In genomic region chr11:98075195-98075808, GRCm38 (mm10) we compare ENCODE assay signal across 9 mouse cellular contexts. TPM values are rescaled to one million over a fixed set of nuclear protein-coding genes. Genes with fewer than 3 reads are reported as not detected.
DNase-seq lines count a peak whose midpoint lies in the region; ATAC-seq and TF ChIP-seq lines count a peak whose summit lies in the region.
"Had no signal": no experiment of that assay in that cellular context is flagged by ENCODE, and none has a peak within 500 bp of the region (broad histone marks: within the 10 kb centered on the region; RNA-seq: fewer than 3 reads in every experiment).

No protein-coding gene starts in this region.

- no peaks in the 10 kb centered on the region for H3K36me3 ChIP-seq in forebrain, embryonic 16.5 days (ENCODE audit: control insufficient read depth, insufficient read depth)

- intact Hi-C loops in heart, postnatal 25 days (cut with DNase I) = loop anchor here (1.0 kb wide), 2 partner anchors 44 to 175 kb away; no protein-coding TSS in a partner anchor

- H3K4me3 ChIP-seq in forebrain, embryonic 16.5 days (replicated peaks; ENCODE audit: low read length) = no peak overlapping the region
- no peak overlapping the region for H3K4me3 ChIP-seq in lung, adult 2 months (replicated peaks; ENCODE audit: extremely low read depth, low read depth, low read length)
- no peak overlapping the region for H3K4me3 ChIP-seq in olfactory bulb, adult 2 months (ENCODE audit: insufficient read depth, low read depth, low read length)

- H3K27ac ChIP-seq in forebrain, embryonic 16.5 days (ENCODE audit: low read length) = no peak overlapping the region
- no peak overlapping the region for H3K27ac ChIP-seq in olfactory bulb, adult 2 months (ENCODE audit: insufficient read depth, low read depth, low read length)

- TF ChIP-seq POLR2A in lung, adult 2 months (IDR thresholded peaks at IDR 0.05; ENCODE audit: borderline replicate concordance, extremely low read depth, low read depth, low read length) = no peak
- TF ChIP-seq POLR2A in olfactory bulb, adult 2 months (IDR thresholded peaks at IDR 0.05; ENCODE audit: insufficient read depth, low read depth, low read length) = no peak

- peak; percentile 91 for DNase-seq in ES-CJ7 (ENCODE audit: low read depth, low spot score)
- DNase-seq in cerebellum, adult 11 months = peak; percentile 91
- DNase-seq in heart, postnatal 25 days (ENCODE audit: low spot score) = peak; percentile 61
- peak; percentile 94 for DNase-seq in layer of hippocampus, adult 11-12 months (ENCODE audit: low spot score)
- DNase-seq in lung, adult 2 months = peak; percentile 87
- peak; percentile 60 to 70 for DNase-seq in thymus, adult 18-20 months

- peak; percentile 81 for TF ChIP-seq CTCF in lung, adult 2 months (IDR thresholded peaks at IDR 0.05; ENCODE audit: insufficient read depth, low read length)
- peak; percentile 40 for TF ChIP-seq CTCF in olfactory bulb, adult 2 months (IDR thresholded peaks at IDR 0.05; ENCODE audit: insufficient read depth, low read depth, low read length)

- 0 out of 2 replicates have a peak, but pooled peaks cover 2% of the 10 kb centered on the region for H3K4me1 ChIP-seq in forebrain, embryonic 16.5 days (replicated peaks; ENCODE audit: control insufficient read depth, insufficient read depth, low read length)
- 0 out of 2 replicates have a peak, but pooled peaks cover 2% of the 10 kb centered on the region for H3K4me1 ChIP-seq in lung, adult 2 months (ENCODE audit: control insufficient read depth, insufficient read depth, low read length)
- peaks cover 5% of the 10 kb centered on the region; the same call in 1 of the 2 replicates for H3K4me1 ChIP-seq in olfactory bulb, adult 2 months (ENCODE audit: control insufficient read depth, insufficient read depth, low read length)

- H3K9ac ChIP-seq in forebrain, embryonic 16.5 days (replicated peaks; ENCODE audit: low read depth, low read length) = 0 out of 2 replicates have a peak overlapping the region, but pooled peaks have one; percentile 15

- H3K4me2 ChIP-seq in forebrain, embryonic 16.5 days (ENCODE audit: low read length) = peak overlapping the region; percentile 23; the same call in 1 of the 2 replicates

- ATAC-seq in forebrain, embryonic 16.5 days = peak; percentile 54; the same call in 1 of the 2 replicates

- WGBS in forebrain, embryonic 16.5 days = 23% methylated on average over 13 of the region's 13 CpGs
- WGBS in lung, adult 2 months = 19% methylated on average over 13 of the region's 13 CpGs
- WGBS in olfactory bulb, adult 2 months = 17% methylated on average over 13 of the region's 13 CpGs

- 0 out of 2 replicates have a peak, but pooled peaks cover 3% of the 10 kb centered on the region for H3K27me3 ChIP-seq in forebrain, embryonic 16.5 days (replicated peaks; ENCODE audit: control insufficient read depth, insufficient read depth, low read length)

- no peaks in the 10 kb centered on the region for H3K9me3 ChIP-seq in forebrain, embryonic 16.5 days (ENCODE audit: control insufficient read depth, low read length)

RNA-seq across cellular contexts. Expression of gene Stac2, which starts 22.0 kb away (rescaled TPM):
- polyA plus RNA-seq in forebrain, embryonic 16.5 days (2015; fragmentation: Nextera tagmentation; extraction: Ambion mirVana) = 3.4 and 5.4 TPM in 2 replicates
- under 1 TPM; 0.13 to 0.25 TPM for total RNA-seq in heart, postnatal 25 days (2021)
- 0.88 and 1.2 TPM in 2 replicates for polyA plus RNA-seq in lung, adult 2 months (2012; rRNA removed)
- polyA plus RNA-seq in olfactory bulb, adult 2 months (2012; ENCODE audit: insufficient read depth, insufficient read length, low replicate concordance, missing spikeins) = not detected in 2 replicates
- total RNA-seq: hematopoietic stem cell, adult 5-6 weeks had no signal

RNA-seq across cellular contexts. Expression of gene Rpl19, which starts 48.8 kb away (rescaled TPM):
- 652 and 659 TPM in 2 replicates for polyA plus RNA-seq in forebrain, embryonic 16.5 days (2015; fragmentation: Nextera tagmentation; extraction: Ambion mirVana)
- total RNA-seq in heart, postnatal 25 days (2021) = 100 to 1,000 TPM; 539 to 575 TPM
- polyA plus RNA-seq in lung, adult 2 months (2012; rRNA removed) = 426 and 513 TPM in 2 replicates
- polyA plus RNA-seq in olfactory bulb, adult 2 months (2012; ENCODE audit: insufficient read depth, insufficient read length, low replicate concordance, missing spikeins) = not detected in 2 replicates

RNA-seq across cellular contexts. Expression of gene Cacnb1, which starts 52.5 kb away (rescaled TPM):
- 39.0 and 52.1 TPM in 2 replicates for polyA plus RNA-seq in forebrain, embryonic 16.5 days (2015; fragmentation: Nextera tagmentation; extraction: Ambion mirVana)
- total RNA-seq in heart, postnatal 25 days (2021) = 1 to 10 TPM; 6.0 to 6.8 TPM
- polyA plus RNA-seq in lung, adult 2 months (2012; rRNA removed) = 16.0 and 25.6 TPM in 2 replicates
- polyA plus RNA-seq in olfactory bulb, adult 2 months (2012; ENCODE audit: insufficient read depth, insufficient read length, low replicate concordance, missing spikeins) = not detected in 2 replicates

Comparison
In these comparisons a context has a peak if more than half of its experiments do, and no peak if none do; other contexts are left out.
1. RNA of gene Stac2, which starts 22.0 kb away (polyA plus RNA-seq): not detected in olfactory bulb, adult 2 months; 3.4 to 5.4 TPM in forebrain, embryonic 16.5 days and 0.88 to 1.2 TPM in lung, adult 2 months; every median in the first group is over 10 times any median in the second.
2. RNA of gene Rpl19, which starts 48.8 kb away (polyA plus RNA-seq): 652 to 659 TPM in forebrain, embryonic 16.5 days and 426 to 513 TPM in lung, adult 2 months; not detected in olfactory bulb, adult 2 months; every median in the first group is over 100 times any median in the second.
3. RNA of gene Cacnb1, which starts 52.5 kb away (polyA plus RNA-seq): 39.0 to 52.1 TPM in forebrain, embryonic 16.5 days and 16.0 to 25.6 TPM in lung, adult 2 months; not detected in olfactory bulb, adult 2 months; every median in the first group is over 10 times any median in the second.
4. Peak in every context shown above with its lines, with median percentiles within 50 percentile points of each other: DNase-seq.